Mouse (Mus musculus) stomach, postnatal 0 days (tissue): ENCODE data around the gene Otud4.

Experiments
- CTCF ChIP-seq: IDR thresholded peaks from 2 replicates; pipeline ENCODE4 v1.5.1; 2016; ENCODE audit warnings: antibody characterized with exemption, low read depth, mild to moderate bottlenecking, moderate library complexity
- EP300 ChIP-seq: optimal IDR thresholded peaks from 2 replicates; pipeline ENCODE3; 2016; ENCODE audit warnings: antibody characterized with exemption

DNA sequence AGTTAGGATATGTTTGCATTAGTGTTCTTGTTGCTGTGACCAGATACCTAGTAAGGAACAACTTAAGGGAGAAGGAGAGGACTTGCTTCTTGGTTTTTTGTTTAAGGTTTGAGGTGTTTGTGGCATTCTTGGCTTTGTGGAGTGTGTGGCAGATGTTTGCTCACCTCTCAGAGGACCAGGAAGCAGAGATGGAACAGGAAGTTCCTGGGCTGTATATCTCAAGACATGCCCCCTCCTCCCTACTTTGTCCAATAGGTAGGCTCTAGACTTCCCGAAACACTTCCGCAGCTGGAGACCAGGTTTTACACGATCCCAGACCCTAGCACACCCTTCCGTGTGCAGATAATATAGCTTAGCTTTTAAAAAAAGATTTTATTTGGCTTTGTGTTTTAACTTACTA lies 10.2 kb downstream of the Otud4 start:
- TF ChIP-seq EP300 (no peak), CTCF (no peak)
